8 mouse cellular contexts compared by ENCODE assay signal in genomic region chr17:65872652-65873051, GRCm38 (mm10). TPM values are rescaled to one million over a fixed set of nuclear protein-coding genes. Genes with fewer than 3 reads are reported as not detected.
DNase-seq lines count a peak whose midpoint lies in the region; ATAC-seq and TF ChIP-seq lines count a peak whose summit lies in the region.

No protein-coding gene starts in this region.

- 0 out of 2 replicates have a peak, but pooled peaks cover under 1% of the 10 kb centered on the region for H3K36me3 ChIP-seq in midbrain, postnatal 0 days (ENCODE audit: insufficient read depth, low read length)

- ATAC-seq in midbrain, postnatal 0 days (ENCODE audit: low FRiP score), result no peak

- H3K4me1 ChIP-seq in midbrain, postnatal 0 days (ENCODE audit: insufficient read depth, low read length), result peaks cover 5% of the 10 kb centered on the region

- 37% methylated on average over 6 of the region's 6 CpGs for WGBS in midbrain, postnatal 0 days

- no peak for DNase-seq in left cerebral cortex, adult 2 months (ENCODE audit: extremely low spot score in 1 of 2, low spot score in 2 of 2)
- DNase-seq in left cerebral cortex, adult 8-10 months (ENCODE audit: low spot score in 2 of 2), result no peak
- peak; percentile 51 for DNase-seq in cerebellum, adult 8-10 months
- DNase-seq in heart, postnatal 10 days, result peak; percentile 29 to 49
- DNase-seq in liver, result peak; percentile 56
- peak; percentile 24 for DNase-seq in midbrain, postnatal 0 days (ENCODE audit: low spot score)
- DNase-seq in thymus, postnatal 25 days, result peak; percentile 77
- DNase-seq in gastrocnemius, postnatal 25 days, result no peak

- no peak overlapping the region for H3K4me3 ChIP-seq in left cerebral cortex, adult 2 months
- no peak overlapping the region for H3K4me3 ChIP-seq in midbrain, postnatal 0 days (ENCODE audit: low read depth, low read length)

- no peaks in the 10 kb centered on the region for H3K9me3 ChIP-seq in midbrain, postnatal 0 days (ENCODE audit: low read length)

- no peak overlapping the region for H3K4me2 ChIP-seq in midbrain, postnatal 0 days (ENCODE audit: low read depth, low read length, poor library complexity, severe bottlenecking)

- H3K9ac ChIP-seq in midbrain, postnatal 0 days (replicated peaks; ENCODE audit: low read length, poor library complexity, severe bottlenecking), result no peak overlapping the region

- peak; percentile 53 for TF ChIP-seq CTCF in left cerebral cortex, adult 2 months (IDR thresholded peaks at IDR 0.05)
- TF ChIP-seq CTCF in midbrain, postnatal 0 days (IDR thresholded peaks at IDR 0.05), result peak; percentile 60

- intact Hi-C loops in left cerebral cortex, adult 2 months (cut with DNase I), result loop anchor here (5.0 kb wide), 1 partner anchor 235 kb away; no protein-coding TSS in a partner anchor
- intact Hi-C loops in heart, postnatal 10 days (cut with DNase I), result no loop called here

- H3K27ac ChIP-seq in left cerebral cortex, adult 2 months, result peak overlapping the region; percentile 8; the same call in 1 of the 2 replicates
- no peak overlapping the region for H3K27ac ChIP-seq in midbrain, postnatal 0 days (ENCODE audit: low read depth, low read length)

- H3K27me3 ChIP-seq in midbrain, postnatal 0 days (ENCODE audit: insufficient read depth, low read length), result no peaks in the 10 kb centered on the region

RNA-seq across cellular contexts. Expression of gene Ralbp1, which starts 12.9 kb away (rescaled TPM):
- 10 to 100 TPM; 69.3 to 69.6 TPM for total RNA-seq in left cerebral cortex, adult 2 months (2021)
- 10 to 100 TPM; 64.6 to 75.2 (median 69.3) TPM for total RNA-seq in left cerebral cortex, adult 8-10 months (2022)
- 10 to 100 TPM; 30.7 to 38.1 TPM for total RNA-seq in heart, postnatal 10 days (2021)
- total RNA-seq in midbrain, postnatal 0 days (2014; rRNA removed), result 32.9 and 42.0 TPM in 2 replicates
- 50.0 and 55.8 TPM in 2 replicates for polyA plus RNA-seq in midbrain, postnatal 0 days (2015; fragmentation: Nextera tagmentation; extraction: Ambion mirVana)
- total RNA-seq in gastrocnemius, postnatal 25 days (2021), result 10 to 100 TPM; 20.2 to 20.5 TPM

Comparison
In these comparisons a context has a peak if more than half of its experiments do, and no peak if none do; other contexts are left out.
1. DNase-seq: peak in cerebellum, adult 8-10 months (single experiment), heart, postnatal 10 days (2 of 2), liver (single experiment), midbrain, postnatal 0 days (single experiment) and thymus, postnatal 25 days (single experiment); none in left cerebral cortex, adult 2 months (0 of 2), left cerebral cortex, adult 8-10 months (0 of 2) and gastrocnemius, postnatal 25 days (single experiment).